Mouse (Mus musculus) layer of hippocampus, adult 18-20 months (tissue): ENCODE data around the gene Rpl18. TPM values are rescaled to one million over a fixed set of nuclear protein-coding genes. Genes with fewer than 3 reads are reported as not detected.

Source experiments
- DNase-seq, 2 experiments: peaks; one replicate each; pipeline ENCODE4 v3.0.0; 2022; ENCODE audit warnings: low spot score in 2 of 2
- total RNA-seq, 2 experiments: library from RNA; stranded (reverse); gene quantifications; 2 replicates each; pipeline ENCODE4 v1.2.3; 2021

Rpl18 gene
- total RNA-seq, 2 experiments from 2014 or later = 359 to 364 TPM

DNA sequence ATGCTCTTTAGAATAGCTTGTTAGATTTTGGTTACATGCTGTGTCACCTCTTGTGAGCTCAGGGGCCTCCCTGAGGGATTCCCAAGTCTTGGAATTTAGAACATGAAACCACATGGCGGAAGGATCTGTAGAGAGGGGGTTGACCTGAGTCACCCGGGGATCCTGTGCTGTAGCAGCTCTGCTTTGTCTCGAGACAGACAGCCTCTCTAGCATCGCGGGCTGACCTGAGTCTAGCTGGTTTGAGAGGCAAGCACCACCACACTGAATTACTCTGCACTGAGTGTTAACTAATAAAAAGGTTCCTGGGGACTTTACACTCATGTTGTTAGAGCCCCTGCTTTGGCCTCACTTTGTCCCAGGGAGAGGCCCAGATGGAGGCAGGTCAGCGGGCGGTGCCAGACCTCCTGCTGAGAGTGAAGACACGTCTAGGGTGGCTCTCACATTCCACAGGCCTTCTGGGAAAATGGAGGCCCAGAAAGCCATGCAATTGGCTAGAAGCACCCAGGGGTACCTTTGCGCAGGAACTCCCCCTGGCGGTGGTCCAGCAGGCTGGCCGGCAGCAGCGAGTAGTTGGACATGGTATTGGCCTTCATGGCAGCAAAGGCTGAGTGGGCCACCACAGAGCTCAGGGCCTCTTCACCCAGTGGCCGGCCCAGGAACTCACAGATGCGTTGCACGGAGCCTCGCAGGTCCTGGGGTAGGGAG is 15.6 kb downstream of the Rpl18 start:
- DNase-seq = no peak

DNA sequence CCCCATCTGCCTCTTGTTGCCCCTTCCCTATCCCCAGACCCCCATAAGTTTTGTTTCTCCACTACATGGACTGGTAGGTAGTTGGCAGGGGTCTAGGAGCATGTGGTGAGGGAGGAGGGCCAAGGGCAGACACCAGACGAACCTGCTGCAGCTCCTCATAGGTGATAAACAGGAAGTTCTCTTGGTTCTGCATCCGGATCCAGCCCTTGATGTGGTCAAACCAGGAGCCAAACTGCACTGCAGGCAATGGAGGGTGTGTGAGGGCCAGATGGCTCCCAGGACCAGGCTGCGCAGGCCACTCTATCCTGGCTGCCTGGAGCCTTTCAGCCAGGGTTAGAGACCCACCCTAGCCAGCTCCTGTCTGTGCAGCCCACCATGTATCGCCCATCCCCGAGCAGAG is 18.2 kb downstream of the Rpl18 start:
- no peak for DNase-seq

DNA sequence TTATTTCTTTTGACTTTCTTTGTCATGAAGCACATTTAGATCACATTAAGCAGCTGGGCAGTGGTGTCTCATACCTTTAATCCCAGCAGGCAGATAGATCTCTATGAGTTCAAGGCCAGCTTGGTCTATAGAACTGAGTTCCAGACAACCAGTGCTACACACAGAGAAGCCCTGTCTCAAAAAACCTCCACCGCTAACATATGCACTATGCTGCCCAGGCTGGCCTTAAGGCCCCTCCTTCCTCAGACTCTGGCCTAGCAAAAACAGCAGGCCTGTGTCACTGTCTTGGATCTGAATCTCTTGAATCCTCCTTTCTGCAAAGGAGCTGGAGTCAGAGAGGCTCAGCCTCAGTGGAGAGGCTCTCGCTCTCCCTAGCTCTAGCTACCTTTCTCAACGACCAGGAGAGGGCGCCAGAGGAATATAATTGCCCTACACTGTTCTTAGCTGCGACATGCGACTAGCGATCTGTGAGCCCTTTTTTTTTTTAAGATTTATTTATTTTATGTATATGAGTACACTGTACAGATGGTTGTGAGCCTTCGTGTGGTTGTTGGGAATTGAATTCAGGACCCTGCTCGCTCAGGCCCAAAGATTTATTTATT is 24.0 kb downstream of the Rpl18 start:
- DNase-seq = peak; percentile 77 to 91

DNA sequence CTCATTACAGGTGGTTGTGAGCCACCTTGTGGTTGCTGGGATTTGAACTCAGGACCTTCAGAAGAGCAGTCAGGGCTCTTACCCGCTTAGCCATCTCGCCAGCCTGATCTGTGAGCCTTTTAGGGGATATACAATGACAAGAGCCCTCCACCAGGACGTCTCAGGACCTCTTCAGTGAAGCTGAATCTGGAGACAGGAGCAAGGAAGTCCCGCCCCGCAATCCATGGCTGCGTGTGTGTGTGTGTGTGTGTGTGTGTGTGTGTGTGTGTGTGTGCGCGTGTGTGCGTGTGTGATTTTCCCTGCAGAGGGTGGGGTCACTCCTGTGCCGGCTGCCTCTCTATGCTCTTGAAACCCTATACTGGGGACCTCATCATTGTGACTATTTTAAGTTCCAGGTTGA is 24.6 kb downstream of the Rpl18 start:
- no peak for DNase-seq

DNA sequence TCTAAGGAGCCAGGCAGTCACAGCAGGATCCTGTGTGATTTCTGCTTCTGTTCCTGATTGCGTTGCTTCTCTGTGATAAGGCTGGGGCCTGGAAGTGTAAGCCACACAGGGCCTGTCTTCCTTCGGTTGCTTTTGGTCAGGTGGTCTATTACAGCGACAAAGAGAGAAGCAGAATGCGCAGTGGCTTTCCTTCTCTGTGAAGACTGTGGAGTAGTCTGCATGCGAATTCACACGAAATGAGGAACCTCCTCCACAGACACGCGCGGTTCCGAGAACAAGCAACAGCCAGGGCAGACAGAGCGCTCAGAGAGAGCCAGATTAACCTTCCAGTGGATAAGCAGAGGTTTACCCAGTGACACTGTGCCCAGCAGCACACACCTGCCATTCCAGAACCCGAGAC is 26.1 kb downstream of the Rpl18 start:
- peak in 1 of 2 experiments; percentile 49 for DNase-seq

DNA sequence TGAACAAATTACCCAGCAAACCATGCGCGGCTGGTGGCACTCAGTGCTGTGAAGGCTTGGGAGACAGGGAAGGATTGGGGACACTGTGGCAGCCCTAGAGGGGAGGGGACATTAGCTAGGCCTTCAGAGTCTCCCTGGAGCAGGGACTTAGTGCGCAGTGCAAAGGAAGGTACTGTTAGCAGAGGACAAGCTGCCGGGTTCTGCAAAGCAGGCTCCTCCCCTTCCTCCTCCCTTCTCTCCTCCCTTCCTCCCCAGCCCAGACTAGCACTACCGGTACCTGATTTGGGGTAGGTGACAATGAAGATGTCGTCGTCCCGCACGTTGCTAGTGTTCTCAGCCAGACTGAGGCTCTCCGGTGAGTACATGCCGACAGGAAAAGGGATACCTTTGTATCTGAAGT is 26.5 kb downstream of the Rpl18 start:
- DNase-seq = peak in 1 of 2 experiments; percentile 55

DNA sequence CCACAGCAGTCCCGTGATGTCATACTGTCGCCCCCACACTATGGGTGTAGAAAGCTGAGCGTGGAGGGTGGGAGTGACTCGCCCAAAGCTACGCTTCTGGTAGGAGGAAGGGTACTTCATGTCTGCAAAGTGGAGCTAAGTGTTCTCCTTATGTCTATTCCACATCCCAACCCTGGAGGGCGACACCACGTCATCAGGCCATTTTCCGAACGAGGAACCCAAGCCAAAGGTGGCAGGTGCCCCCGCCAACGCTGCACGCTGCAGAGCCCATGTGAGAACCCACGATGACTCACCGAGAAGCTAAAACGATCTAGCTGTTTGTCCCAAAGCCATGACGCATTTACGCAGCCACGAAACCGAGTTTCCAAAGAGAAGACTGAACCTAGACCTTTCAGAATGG is 27.1 kb downstream of the Rpl18 start:
- DNase-seq = peak; percentile 85 to 95

DNA sequence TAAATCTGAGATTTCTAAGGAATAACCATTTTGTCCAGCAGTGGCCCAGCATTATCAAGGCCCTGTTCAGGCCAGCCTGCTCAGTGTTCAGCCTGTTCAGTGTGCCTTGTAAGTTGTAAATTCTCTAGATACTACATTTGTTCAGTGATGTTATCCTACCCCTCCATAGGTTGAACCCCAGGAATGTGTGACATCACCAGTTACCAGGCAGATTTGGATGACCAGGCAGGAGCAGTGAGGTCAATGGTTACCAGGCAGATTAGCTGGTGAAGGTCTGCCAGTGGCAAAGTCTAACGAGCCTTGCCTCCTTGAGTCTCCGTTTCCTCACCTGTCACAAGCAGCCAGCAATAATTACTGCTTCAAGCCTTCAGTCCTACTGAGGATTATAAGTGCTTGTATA is 29.1 kb downstream of the Rpl18 start:
- peak in 1 of 2 experiments; percentile 71 for DNase-seq

DNA sequence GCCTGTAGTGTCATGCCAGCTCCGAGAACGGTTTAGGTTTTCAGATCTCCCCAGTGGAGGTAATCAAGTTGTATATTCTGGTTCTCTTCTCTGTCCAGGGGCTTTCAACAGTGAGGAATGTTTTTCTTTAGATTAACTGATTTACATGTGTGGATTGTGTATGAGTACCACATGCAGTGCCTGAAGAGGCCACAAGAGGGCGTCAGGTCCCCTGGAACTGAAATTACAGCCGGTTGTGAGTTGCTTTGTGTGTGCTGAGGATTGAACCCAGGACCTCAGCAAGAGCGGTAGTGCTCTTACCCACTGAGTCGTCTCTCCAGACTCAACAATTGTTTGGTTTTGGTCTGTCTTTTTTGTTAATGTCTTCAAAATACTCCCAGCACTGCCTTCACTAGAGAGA is 31.3 kb downstream of the Rpl18 start:
- DNase-seq = no peak

DNA sequence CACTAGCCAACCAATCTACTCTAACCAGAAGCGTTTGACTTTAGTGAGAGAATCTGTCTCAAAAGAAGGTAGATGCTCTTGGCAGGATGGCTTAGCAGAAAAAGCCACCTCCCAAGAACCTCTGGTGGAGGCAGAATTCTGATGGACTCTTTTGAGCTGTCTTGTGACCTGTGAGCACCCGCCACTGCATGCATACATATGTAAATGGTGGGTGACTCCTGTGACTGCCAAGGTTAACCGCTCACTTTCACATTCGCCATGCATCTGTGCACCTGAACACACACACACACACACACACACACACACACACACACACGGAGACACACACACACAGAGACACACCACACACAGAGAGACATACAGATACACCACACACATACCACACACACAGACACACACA is 32.2 kb downstream of the Rpl18 start:
- DNase-seq = no peak

DNA sequence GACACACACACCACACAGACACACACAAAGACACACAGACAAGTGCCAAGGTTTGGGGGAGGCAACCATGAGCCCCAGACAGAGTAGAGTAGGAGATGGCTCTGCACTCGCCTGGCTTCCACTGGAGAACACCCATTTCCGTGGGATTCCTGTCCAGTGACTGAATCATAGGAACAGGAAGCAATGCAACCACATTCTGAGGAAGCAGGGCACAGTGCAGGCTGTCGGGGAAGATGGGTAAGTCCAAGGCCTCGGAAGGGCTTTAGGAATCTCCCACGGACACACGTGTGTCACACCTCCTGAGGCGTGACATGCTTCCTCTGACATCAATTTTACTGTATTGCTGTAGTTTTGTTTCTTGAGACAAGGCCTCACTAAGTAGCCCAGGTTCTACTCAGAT is 32.9 kb downstream of the Rpl18 start:
- no peak for DNase-seq

DNA sequence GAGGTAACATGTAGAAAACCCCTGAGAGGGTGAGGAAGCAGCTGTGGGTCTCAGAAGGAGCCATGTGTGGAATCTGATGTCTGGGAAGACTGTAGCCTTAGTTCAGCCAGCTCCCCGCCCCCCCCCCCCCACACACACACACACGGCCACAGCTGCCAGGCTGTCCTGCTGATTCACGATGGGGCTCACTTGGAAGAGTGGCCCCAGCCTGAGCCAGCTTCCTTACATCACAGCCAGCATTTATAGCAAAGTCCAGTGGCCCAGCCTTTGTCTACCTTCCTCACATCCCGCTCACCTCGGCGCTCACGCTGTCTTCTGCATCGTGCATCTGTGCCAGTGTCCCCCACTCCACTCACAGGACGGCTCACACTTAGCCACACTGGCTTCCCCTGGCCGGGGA is 34.1 kb downstream of the Rpl18 start:
- no peak for DNase-seq

DNA sequence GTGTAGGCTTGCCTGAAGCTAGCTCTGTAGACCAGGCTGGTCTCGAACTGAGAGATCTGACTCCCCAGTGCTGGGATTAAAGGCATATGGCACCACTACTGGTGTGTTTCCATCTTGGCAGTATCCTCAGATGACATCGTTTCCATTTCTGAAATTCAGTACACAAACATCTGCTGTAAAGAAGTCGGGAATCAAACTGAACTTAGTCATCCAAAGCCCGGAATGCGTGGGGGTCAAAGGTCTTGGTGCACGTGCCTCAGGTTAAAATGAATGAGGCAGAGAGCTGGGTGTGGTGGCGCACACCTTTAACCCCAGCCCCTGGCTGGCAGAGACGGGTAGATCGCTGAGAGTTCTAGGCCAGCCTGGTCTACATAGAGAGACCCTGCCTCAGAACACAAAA is 34.9 kb downstream of the Rpl18 start:
- DNase-seq = no peak

DNA sequence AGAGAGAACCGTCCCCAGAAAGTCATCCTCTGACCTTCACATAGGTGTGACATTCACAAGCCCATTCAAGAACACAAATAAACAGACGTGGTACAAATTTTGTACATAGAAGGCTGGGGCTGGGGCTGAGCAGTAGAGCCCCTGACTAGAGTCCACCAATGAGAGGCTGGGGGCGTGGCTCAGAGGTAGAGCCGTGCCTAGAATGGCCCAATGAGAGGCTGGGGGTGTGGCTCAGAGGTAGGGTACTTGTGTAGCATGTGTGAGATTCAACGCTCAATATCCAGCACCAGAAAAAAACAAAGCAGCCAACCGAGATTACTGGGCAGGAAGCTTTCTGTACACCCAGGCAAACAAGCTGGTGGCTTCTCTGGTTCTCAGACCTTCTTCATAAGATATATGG is 40.4 kb downstream of the Rpl18 start:
- no peak for DNase-seq

DNA sequence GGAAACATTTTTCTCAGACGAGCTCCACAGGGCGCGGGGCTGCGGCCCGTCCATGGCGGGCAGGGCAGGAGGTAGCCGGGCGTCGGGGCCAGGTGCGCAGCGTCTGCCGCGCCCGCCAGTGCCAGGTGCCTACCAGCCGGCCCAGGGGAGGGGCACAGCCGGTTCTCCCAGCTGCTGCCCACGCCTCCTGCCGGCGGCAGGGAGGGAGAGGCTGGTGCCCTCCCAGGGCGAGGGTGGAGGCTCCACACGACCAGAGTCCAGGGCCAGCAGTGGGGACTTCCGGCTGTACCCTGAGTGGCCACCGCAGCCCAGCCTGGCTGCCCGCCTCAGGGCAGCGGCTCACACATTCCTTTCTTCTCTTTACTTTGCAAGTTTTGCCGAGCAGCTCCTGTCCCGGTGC is 44.1 kb downstream of the Rpl18 start:
- DNase-seq = no peak

DNA sequence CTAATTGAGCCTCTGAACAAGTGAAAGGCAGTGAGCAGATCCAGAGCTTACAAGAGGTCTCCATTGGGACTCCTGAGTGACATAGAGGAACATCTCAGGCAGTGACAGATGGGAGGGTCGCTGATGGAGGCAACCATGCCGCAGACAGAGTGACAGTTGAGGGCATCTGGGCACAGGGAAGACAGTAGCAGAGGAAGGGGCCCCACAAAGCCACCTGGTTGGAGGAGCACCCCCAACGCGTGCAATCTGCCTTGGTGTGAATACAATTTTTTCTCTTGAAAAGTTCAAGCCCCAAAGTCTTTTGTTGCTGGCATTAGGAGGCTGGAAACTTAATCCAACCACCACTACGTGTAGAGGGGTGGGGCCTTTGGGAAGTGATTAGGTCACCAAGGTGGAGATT is 44.9 kb downstream of the Rpl18 start:
- no peak for DNase-seq

DNA sequence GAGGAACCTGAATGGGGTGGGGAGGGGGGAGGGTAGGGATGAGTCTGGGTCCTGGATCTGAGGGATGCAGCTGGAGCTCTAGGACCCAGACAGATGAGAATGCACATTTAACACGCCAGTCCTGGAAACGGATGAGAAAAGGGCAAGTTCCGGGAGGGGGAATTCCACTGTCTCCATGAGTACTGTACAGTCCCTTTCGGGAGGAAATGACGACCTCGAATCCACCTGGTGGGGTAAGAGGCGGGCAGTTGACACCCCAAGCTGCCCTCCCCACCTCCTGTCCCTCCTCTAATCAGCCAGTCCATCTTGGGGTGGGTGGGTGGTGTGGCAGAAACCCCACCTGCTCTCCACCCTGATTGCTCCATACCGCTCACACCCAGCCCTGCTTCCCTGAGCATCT is 50.7 kb downstream of the Rpl18 start:
- no peak for DNase-seq

DNA sequence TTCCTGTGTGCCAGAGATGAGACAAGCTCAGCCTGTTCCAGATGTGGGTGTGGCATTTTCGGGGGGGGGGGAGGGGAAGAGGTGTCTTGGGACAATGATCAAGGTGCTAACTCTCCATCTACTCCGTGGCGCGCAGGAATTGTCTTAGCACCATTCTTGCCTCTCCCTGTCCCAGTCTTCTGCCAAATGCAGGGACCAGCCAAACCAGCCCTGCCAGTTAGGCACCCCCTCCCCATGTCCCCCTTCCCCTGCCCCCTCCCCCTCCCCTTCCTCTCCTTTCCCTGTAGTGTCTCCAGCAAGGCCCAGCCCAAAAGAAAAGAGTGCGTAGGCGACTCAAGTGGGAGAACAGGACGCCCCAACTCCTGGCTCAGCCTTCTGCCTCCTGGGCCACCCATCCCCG is 51.5 kb downstream of the Rpl18 start:
- no peak for DNase-seq

DNA sequence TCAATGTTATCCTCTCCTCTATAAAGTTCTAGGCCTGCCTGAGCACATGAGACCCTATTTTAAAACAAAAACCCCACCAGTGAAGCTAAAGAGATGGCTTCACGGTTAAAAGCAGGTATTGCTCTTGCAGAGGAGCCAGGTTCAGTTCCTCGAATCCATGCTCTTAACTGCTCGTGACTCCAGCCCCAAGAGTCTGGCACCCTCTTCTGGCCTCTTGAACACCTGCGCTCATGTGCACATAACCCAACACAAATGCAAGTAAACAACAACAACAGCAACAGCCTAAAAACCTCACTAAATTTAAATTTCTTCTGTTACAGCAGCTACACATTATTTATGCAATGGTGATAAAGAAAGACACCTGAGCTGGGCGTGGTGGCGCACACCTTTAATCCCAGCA is 52.2 kb downstream of the Rpl18 start:
- no peak for DNase-seq
